In genomic region chr12:69926716-69927115, GRCm38 (mm10) we compare ENCODE assay signal across 21 mouse cellular contexts. TPM values are rescaled to one million over a fixed set of nuclear protein-coding genes. Genes with fewer than 3 reads are reported as not detected.
DNase-seq lines count a peak whose midpoint lies in the region; ATAC-seq and TF ChIP-seq lines count a peak whose summit lies in the region.
"Had no signal": no experiment of that assay in that cellular context is flagged by ENCODE, and none has a peak within 500 bp of the region (broad histone marks: within the 10 kb centered on the region; RNA-seq: fewer than 3 reads in every experiment).

No protein-coding gene starts in this region.

- H3K4me1 ChIP-seq in embryonic facial prominence, embryonic 11.5 days (ENCODE audit: control insufficient read depth, insufficient read depth, low read length) = no peaks in the 10 kb centered on the region
- H3K4me1 ChIP-seq in embryonic facial prominence, embryonic 10.5 days = no peaks in the 10 kb centered on the region
- no peaks in the 10 kb centered on the region for H3K4me1 ChIP-seq in ES-E14 (ENCODE audit: control insufficient read depth in 2 of 2, insufficient read depth in 2 of 2, low read length in 2 of 2, poor library complexity in 1 of 2)
- no peaks in the 10 kb centered on the region for H3K4me1 ChIP-seq in kidney, embryonic 15.5 days
- no peaks in the 10 kb centered on the region for H3K4me1 ChIP-seq in intestine, embryonic 15.5 days (replicated peaks)
- H3K4me1 ChIP-seq: embryonic facial prominence, embryonic 15.5 days; heart, embryonic 10.5 days; hindbrain, embryonic 15.5 days; neural tube, embryonic 12.5 days had no signal

- no peaks in the 10 kb centered on the region for H3K27me3 ChIP-seq in embryonic facial prominence, embryonic 11.5 days (ENCODE audit: control insufficient read depth, insufficient read depth, low read length)
- H3K27me3 ChIP-seq in embryonic facial prominence, embryonic 10.5 days (replicated peaks; ENCODE audit: low read depth, poor library complexity, severe bottlenecking) = no peaks in the 10 kb centered on the region
- H3K27me3 ChIP-seq in kidney, embryonic 15.5 days = no peaks in the 10 kb centered on the region
- H3K27me3 ChIP-seq in intestine, embryonic 15.5 days (replicated peaks) = no peaks in the 10 kb centered on the region
- H3K27me3 ChIP-seq: embryonic facial prominence, embryonic 15.5 days; hindbrain, embryonic 15.5 days; neural tube, embryonic 12.5 days had no signal

- H3K27ac ChIP-seq in embryonic facial prominence, embryonic 11.5 days (replicated peaks; ENCODE audit: low read depth, low read length) = no peak overlapping the region
- H3K27ac ChIP-seq in embryonic facial prominence, embryonic 10.5 days (replicated peaks) = no peak overlapping the region
- H3K27ac ChIP-seq in ES-E14 (ENCODE audit: insufficient read depth, low read depth, low read length, poor library complexity, severe bottlenecking) = no peak overlapping the region
- H3K27ac ChIP-seq in kidney, embryonic 15.5 days = no peak overlapping the region
- H3K27ac ChIP-seq in intestine, embryonic 15.5 days = no peak overlapping the region
- H3K27ac ChIP-seq: embryonic facial prominence, embryonic 15.5 days; gastrocnemius, adult 2 months; heart, embryonic 10.5 days; hindbrain, embryonic 15.5 days; macrophage; neural tube, embryonic 12.5 days had no signal

- no peaks in the 10 kb centered on the region for H3K9me3 ChIP-seq in embryonic facial prominence, embryonic 11.5 days (replicated peaks; ENCODE audit: control insufficient read depth, low read length)
- no peaks in the 10 kb centered on the region for H3K9me3 ChIP-seq in embryonic facial prominence, embryonic 10.5 days
- H3K9me3 ChIP-seq in ES-E14 (ENCODE audit: control insufficient read depth, insufficient read depth, low read depth, low read length) = no peaks in the 10 kb centered on the region
- no peaks in the 10 kb centered on the region for H3K9me3 ChIP-seq in kidney, embryonic 15.5 days (replicated peaks)
- H3K9me3 ChIP-seq in intestine, embryonic 15.5 days = no peaks in the 10 kb centered on the region
- H3K9me3 ChIP-seq: embryonic facial prominence, embryonic 15.5 days; heart, embryonic 10.5 days; hindbrain, embryonic 15.5 days; neural tube, embryonic 12.5 days had no signal

- peak; percentile 13 for DNase-seq in embryonic facial prominence, embryonic 11.5 days (ENCODE audit: low spot score)
- DNase-seq in embryonic facial prominence, embryonic 10.5 days (ENCODE audit: low spot score) = no peak
- no peak for DNase-seq in ES-E14 (ENCODE audit: low read depth, low spot score)
- DNase-seq in layer of hippocampus, postnatal 25 days (ENCODE audit: extremely low spot score in 1 of 2, low spot score in 1 of 2) = no peak
- DNase-seq: cerebellum, adult 11 months; gastrocnemius, adult 2 months; heart, postnatal 14 days; kidney, adult 2 months; kidney, postnatal 36 days; thymus, adult 18-20 months had no signal

- H3K36me3 ChIP-seq in embryonic facial prominence, embryonic 11.5 days (replicated peaks; ENCODE audit: control insufficient read depth, insufficient read depth, low read depth, low read length) = no peaks in the 10 kb centered on the region
- no peaks in the 10 kb centered on the region for H3K36me3 ChIP-seq in embryonic facial prominence, embryonic 10.5 days (replicated peaks)
- no peaks in the 10 kb centered on the region for H3K36me3 ChIP-seq in ES-E14 (ENCODE audit: control insufficient read depth, insufficient read depth, low read length, poor library complexity, severe bottlenecking)
- no peaks in the 10 kb centered on the region for H3K36me3 ChIP-seq in kidney, embryonic 15.5 days
- no peaks in the 10 kb centered on the region for H3K36me3 ChIP-seq in intestine, embryonic 15.5 days
- H3K36me3 ChIP-seq: embryonic facial prominence, embryonic 15.5 days; heart, embryonic 10.5 days had no signal

- H3K4me3 ChIP-seq in embryonic facial prominence, embryonic 11.5 days (ENCODE audit: low read depth, low read length) = no peak overlapping the region
- H3K4me3 ChIP-seq in embryonic facial prominence, embryonic 10.5 days = no peak overlapping the region
- no peak overlapping the region for H3K4me3 ChIP-seq in ES-E14 (ENCODE audit: insufficient read depth in 1 of 2, low read depth in 1 of 2, low read length in 2 of 2, poor library complexity in 1 of 2, severe bottlenecking in 1 of 2)
- no peak overlapping the region for H3K4me3 ChIP-seq in kidney, embryonic 15.5 days (replicated peaks)
- H3K4me3 ChIP-seq in intestine, embryonic 15.5 days (replicated peaks) = no peak overlapping the region
- H3K4me3 ChIP-seq: embryonic facial prominence, embryonic 15.5 days; gastrocnemius, adult 2 months; heart, embryonic 10.5 days; hindbrain, embryonic 15.5 days; neural tube, embryonic 12.5 days had no signal

- H3K9ac ChIP-seq in embryonic facial prominence, embryonic 11.5 days (replicated peaks; ENCODE audit: low read length) = no peak overlapping the region
- 0 out of 2 replicates have a peak overlapping the region, but pooled peaks have one; percentile 26 for H3K9ac ChIP-seq in ES-E14 (ENCODE audit: insufficient read depth, low read depth, low read length, poor library complexity, severe bottlenecking)
- H3K9ac ChIP-seq in kidney, embryonic 15.5 days = no peak overlapping the region
- no peak overlapping the region for H3K9ac ChIP-seq in intestine, embryonic 15.5 days
- H3K9ac ChIP-seq: embryonic facial prominence, embryonic 15.5 days; hindbrain, embryonic 15.5 days; neural tube, embryonic 12.5 days had no signal

- 47% methylated on average over 7 of the region's 7 CpGs for WGBS in embryonic facial prominence, embryonic 11.5 days
- WGBS in embryonic facial prominence, embryonic 10.5 days = 54% methylated on average over 7 of the region's 7 CpGs
- 61% methylated on average over 7 of the region's 7 CpGs for WGBS in kidney, embryonic 15.5 days
- 48% methylated on average over 7 of the region's 7 CpGs for WGBS in intestine, embryonic 15.5 days

- ATAC-seq in embryonic facial prominence, embryonic 11.5 days (replicated peaks; ENCODE audit: insufficient number of reproducible peaks, low FRiP score, low TSS enrichment, low read depth) = no peak
- ATAC-seq in granulocyte monocyte progenitor cell, adult 5-6 weeks (replicated peaks; ENCODE audit: poor library complexity, severe bottlenecking) = peak; percentile 50; the same call in 1 of the 2 replicates
- peak; percentile 64 for ATAC-seq in megakaryocyte progenitor cell, adult 5-6 weeks (replicated peaks; ENCODE audit: poor library complexity)
- ATAC-seq in kidney, embryonic 15.5 days (replicated peaks; ENCODE audit: low FRiP score) = no peak
- no peak for ATAC-seq in intestine, embryonic 15.5 days
- ATAC-seq: activated CD4-positive, CD25-positive, alpha-beta regulatory T cell, adult 4 months; forebrain, embryonic 16.5 days had no signal

- no peak overlapping the region for H3K4me2 ChIP-seq in embryonic facial prominence, embryonic 11.5 days (ENCODE audit: low read depth, low read length)
- H3K4me2 ChIP-seq in kidney, embryonic 15.5 days = no peak overlapping the region
- no peak overlapping the region for H3K4me2 ChIP-seq in intestine, embryonic 15.5 days (replicated peaks)
- H3K4me2 ChIP-seq: embryonic facial prominence, embryonic 15.5 days; hindbrain, embryonic 15.5 days; neural tube, embryonic 12.5 days had no signal

- in situ Hi-C loops in ES-E14 (cut with MboI; ENCODE audit: low sequenced_read_pairs in 2 of 2, unreplicated experiment in 2 of 2) = no loop called here

TF ChIP-seq in ES-E14, 5 proteins besides CTCF, POLR2A, EP300 and RAD21:
- no peak for TF ChIP-seq HCFC1 (IDR thresholded peaks at IDR 0.05; ENCODE audit: borderline replicate concordance, insufficient read depth, low read length)
- TF ChIP-seq CHD2 (IDR thresholded peaks at IDR 0.05; ENCODE audit: low read depth, low read length) = no peak
- no peak for TF ChIP-seq ZC3H11A (IDR thresholded peaks at IDR 0.05; ENCODE audit: borderline replicate concordance, low read depth, low read length)
- no peak for TF ChIP-seq MAFK (IDR thresholded peaks at IDR 0.05; ENCODE audit: insufficient read depth, low read depth, low read length)
- no peak for TF ChIP-seq ZNF384 (IDR thresholded peaks at IDR 0.05; ENCODE audit: low read depth, low read length)
TF ChIP-seq in ES-E14: peak in this region for 0.

RNA-seq across cellular contexts. Expression of gene Map4k5, which starts 33.7 kb away (rescaled TPM):
- 46.8 and 47.3 TPM in 2 replicates for polyA plus RNA-seq in embryonic facial prominence, embryonic 11.5 days (2014; fragmentation: Nextera tagmentation; extraction: Ambion mirVana)
- polyA plus RNA-seq in embryonic facial prominence, embryonic 10.5 days (2016; fragmentation: Nextera tagmentation; extraction: Ambion mirVana) = 31.9 and 33.7 TPM in 2 replicates
- 22.5 and 29.8 TPM in 2 replicates for total RNA-seq in ES-E14 (2012; rRNA removed)
- total RNA-seq in granulocyte monocyte progenitor cell, adult 5-6 weeks (2014; fragmentation: Nextera tagmentation) = 14.8 and 18.8 TPM in 2 replicates
- total RNA-seq in granulocyte monocyte progenitor cell, adult 5-6 weeks (2017) = 16.4 and 24.1 TPM in 2 replicates
- total RNA-seq in megakaryocyte progenitor cell, adult 5-6 weeks (2015) = 14.9 and 17.7 TPM in 2 replicates
- total RNA-seq in megakaryocyte progenitor cell, adult 5-6 weeks (2017) = 16.8 and 18.0 TPM in 2 replicates
- 34.3 and 36.9 TPM in 2 replicates for polyA plus RNA-seq in kidney, embryonic 15.5 days (2015; fragmentation: Nextera tagmentation; extraction: Ambion mirVana)
- polyA plus RNA-seq in intestine, embryonic 15.5 days (2015; fragmentation: Nextera tagmentation; extraction: Ambion mirVana) = 22.0 and 25.4 TPM in 2 replicates
- 10 to 100 TPM; 44.4 to 51.4 TPM for total RNA-seq in layer of hippocampus, postnatal 25 days (2021)

RNA-seq across cellular contexts. Expression of gene Atl1, which starts 34.3 kb away (rescaled TPM):
- polyA plus RNA-seq in embryonic facial prominence, embryonic 11.5 days (2014; fragmentation: Nextera tagmentation; extraction: Ambion mirVana) = 13.3 and 18.9 TPM in 2 replicates
- polyA plus RNA-seq in embryonic facial prominence, embryonic 10.5 days (2016; fragmentation: Nextera tagmentation; extraction: Ambion mirVana) = 11.0 and 11.2 TPM in 2 replicates
- total RNA-seq in ES-E14 (2012; rRNA removed) = 2.5 and 5.8 TPM in 2 replicates
- total RNA-seq in granulocyte monocyte progenitor cell, adult 5-6 weeks (2014; fragmentation: Nextera tagmentation) = 0.11 TPM in 1 of 2 replicates, not detected in the other
- 1.4 and 4.5 TPM in 2 replicates for total RNA-seq in granulocyte monocyte progenitor cell, adult 5-6 weeks (2017)
- total RNA-seq in megakaryocyte progenitor cell, adult 5-6 weeks (2015) = 0.79 and 1.4 TPM in 2 replicates
- total RNA-seq in megakaryocyte progenitor cell, adult 5-6 weeks (2017) = 1.4 and 2.6 TPM in 2 replicates
- polyA plus RNA-seq in kidney, embryonic 15.5 days (2015; fragmentation: Nextera tagmentation; extraction: Ambion mirVana) = 5.4 and 7.7 TPM in 2 replicates
- polyA plus RNA-seq in intestine, embryonic 15.5 days (2015; fragmentation: Nextera tagmentation; extraction: Ambion mirVana) = 5.6 and 5.9 TPM in 2 replicates
- 100 to 1,000 TPM; 201 to 202 TPM for total RNA-seq in layer of hippocampus, postnatal 25 days (2021)

Comparison
In these comparisons a context has a peak if more than half of its experiments do, and no peak if none do; other contexts are left out.
1. ATAC-seq: peak in granulocyte monocyte progenitor cell, adult 5-6 weeks (single experiment) and megakaryocyte progenitor cell, adult 5-6 weeks (single experiment); none in embryonic facial prominence, embryonic 11.5 days (single experiment), kidney, embryonic 15.5 days (single experiment) and intestine, embryonic 15.5 days (single experiment).
2. RNA of gene Atl1, which starts 34.3 kb away (total RNA-seq): 201 to 202 TPM in layer of hippocampus, postnatal 25 days; 0.79 to 2.6 TPM in megakaryocyte progenitor cell, adult 5-6 weeks, 2.5 to 5.8 TPM in ES-E14 and 0.11 to 4.5 TPM in granulocyte monocyte progenitor cell, adult 5-6 weeks; every median in the first group is over 10 times any median in the second.